Mouse (Mus musculus) B cell, adult 2 months (primary cell): ENCODE results near the gene Tas2r136.

Source experiments
- DNase-seq, 2 experiments: peaks; one replicate each; pipeline ENCODE4 v3.0.0; 2022

Gene Tas2r136

DNA sequence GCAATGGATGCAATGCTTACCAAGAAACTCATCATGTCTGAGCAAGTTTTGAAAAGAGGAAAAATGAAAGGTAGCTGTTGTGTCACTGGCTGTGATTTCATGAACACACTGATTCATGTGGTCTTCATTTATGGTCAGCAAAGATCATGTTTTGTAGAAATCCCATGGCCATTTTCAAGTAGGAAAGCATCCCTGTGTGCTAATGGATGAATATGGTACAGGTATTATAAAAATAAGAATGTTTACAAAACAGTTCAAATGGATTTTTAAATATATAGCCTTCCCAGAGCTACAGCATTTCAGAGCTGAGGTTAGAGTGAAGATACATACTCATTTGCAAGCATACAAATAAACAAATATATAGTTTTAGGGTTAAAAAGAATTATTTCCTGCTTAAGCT lies at the start of gene Tas2r136:
Gene Tas2r136 (minus strand): TSS at position 101 of the 400 bp plus-strand sequence.
- DNase-seq, result no peak

DNA sequence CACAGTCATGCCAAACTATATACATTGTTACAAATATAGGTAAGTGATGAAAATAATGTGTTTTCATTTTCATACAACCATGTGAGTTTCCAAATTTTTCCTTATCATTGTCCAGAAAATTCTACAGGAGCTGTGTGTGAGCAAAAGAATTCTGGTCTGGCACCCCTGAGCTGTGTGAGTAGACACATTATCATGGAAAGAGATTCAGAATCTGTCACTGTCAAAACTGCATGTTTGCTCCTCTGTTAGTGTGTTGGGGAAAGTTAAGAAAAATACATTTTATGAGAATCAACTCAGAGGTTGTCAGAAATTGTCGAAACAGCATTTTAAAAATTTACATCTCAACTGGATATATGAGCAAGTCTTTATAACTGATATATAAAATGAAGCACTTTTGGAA lies 24.6 kb upstream of the Tas2r136 start, which contains the start of gene Tas2r117:
Gene Tas2r117 (plus strand): TSS at position 301 of the 400 bp plus-strand sequence.
- DNase-seq, result no peak

DNA sequence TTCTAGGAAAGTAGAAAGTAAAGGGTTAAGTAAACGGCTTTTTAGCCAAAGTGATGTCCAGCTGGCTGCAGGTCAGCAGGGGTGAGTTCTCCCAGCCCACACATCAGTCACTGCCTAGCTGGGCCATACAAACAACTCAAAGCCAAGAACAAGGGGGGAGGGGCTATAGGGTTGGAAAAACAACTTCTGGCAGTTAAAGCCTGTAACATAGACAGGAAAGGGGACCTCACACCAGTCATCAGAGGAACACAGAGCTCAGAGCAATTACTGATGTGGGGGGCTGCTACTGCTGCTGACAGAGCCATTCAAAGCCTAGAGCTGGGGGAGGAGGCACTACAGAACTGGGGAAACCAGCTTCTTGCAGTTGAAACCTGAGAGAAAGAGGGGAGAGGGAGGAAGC lies 17.4 kb upstream of the Tas2r136 start:
- DNase-seq, result no peak

DNA sequence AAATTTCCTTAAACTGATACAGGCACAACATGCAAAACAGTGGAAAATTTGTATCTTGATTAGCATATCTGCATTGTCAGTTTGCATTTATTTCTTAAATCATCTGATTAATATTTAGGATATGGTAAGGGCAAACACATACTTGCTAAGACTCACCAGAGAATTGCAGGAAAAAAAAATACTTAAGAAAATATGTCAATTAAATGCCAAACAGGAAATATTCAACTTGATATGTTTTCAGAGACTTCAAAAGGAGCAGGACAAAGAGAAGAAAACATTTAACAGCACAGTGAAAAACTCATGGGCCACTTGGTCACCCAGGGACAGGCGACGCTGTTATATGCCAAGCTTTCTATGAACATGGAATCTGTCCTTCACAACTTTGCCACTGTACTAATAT lies 16.1 kb downstream of the Tas2r136 start, which contains the start of gene Tas2r102:
Gene Tas2r102 (plus strand): TSS at position 301 of the 400 bp plus-strand sequence.
- DNase-seq, result no peak

DNA sequence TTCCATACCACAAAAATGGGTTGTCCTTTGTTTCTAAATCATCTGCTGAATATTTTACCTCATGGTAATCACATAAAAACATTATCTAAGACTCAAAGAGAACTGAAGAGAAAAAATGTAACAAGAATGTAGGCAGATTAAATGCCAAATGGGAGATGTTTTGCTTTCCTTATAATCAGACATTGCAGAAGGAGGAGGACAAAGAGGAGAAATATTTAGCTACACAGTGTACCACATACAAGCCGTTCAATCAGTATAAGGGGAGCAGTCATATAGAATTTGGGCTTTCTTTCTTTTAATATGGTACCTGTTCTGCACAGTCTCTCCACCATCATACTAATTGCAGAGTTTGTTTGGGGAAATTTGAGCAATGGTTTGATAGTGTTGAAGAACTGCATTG lies 23.5 kb downstream of the Tas2r136 start, which contains the start of gene Tas2r124:
Gene Tas2r124 (plus strand): TSS at position 301 of the 400 bp plus-strand sequence.
- DNase-seq, result no peak

DNA sequence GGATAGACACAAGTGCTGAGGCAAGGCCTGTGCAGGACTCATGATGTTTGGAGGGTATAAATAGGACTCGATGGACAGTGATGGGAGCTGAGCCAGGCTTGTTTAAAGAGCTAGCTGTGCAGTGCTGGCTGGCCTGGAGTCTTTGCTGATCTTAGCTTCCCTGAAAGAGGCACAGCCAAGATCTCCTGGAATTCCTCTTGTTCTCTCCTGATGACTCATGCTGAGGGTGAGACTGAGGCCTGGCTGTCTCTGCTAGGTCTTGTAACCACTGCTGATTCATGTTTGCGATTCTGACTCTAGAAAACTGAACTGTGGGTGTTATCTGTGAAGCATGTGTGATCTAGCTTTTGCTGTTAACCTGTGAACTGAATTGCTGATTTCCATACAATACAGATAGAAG lies 27.8 kb downstream of the Tas2r136 start:
- DNase-seq, result no peak

DNA sequence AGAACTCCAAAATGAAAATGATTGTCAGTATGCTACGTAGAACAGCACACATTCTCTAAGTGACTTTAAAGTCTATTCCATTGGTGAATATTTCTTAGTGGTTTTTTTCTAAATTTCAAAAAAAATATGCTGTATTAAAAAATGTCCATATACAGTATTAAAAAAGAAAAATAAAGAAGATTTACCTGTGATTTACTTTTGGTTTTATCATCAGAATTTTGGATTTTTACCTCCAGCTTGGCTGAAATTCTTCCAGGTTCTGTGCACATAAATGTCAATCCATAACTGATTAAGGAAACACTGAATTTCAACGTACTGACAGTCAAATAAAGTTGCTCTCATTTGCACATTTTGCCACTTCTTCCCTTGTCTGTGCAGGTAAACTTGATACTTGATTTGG lies 40.0 kb downstream of the Tas2r136 start, which contains the start of gene Tas2r115:
Gene Tas2r115 (minus strand): TSS at position 101 of the 400 bp plus-strand sequence.
- no peak for DNase-seq
